Mouse (Mus musculus) midbrain, embryonic 15.5 days (tissue): ENCODE measurements around the gene Themis2. TPM values are rescaled to one million over a fixed set of nuclear protein-coding genes. Genes with fewer than 3 reads are reported as not detected.
A peak's percentile ranks its signal among the peaks of the same experiment; 100 is the strongest.
"Not testable (repeated sequence)": the region's sequence is repeated elsewhere in the genome, so short reads cannot be mapped to it uniquely, and the experiment has no call there.

Experiments used
- ATAC-seq: fragments of 200-750 bp; cut with Nextera tagmentation; replicated peaks from 2 replicates; pipeline ENCODE4 v1.8.0; 2017; ENCODE audit warnings: moderate TSS enrichment
- H3K27ac ChIP-seq: fragments of 300-500 bp; sonication (generic); 2 replicates; pipeline ENCODE4 v1.5.1; 2015; ENCODE audit warnings: mild to moderate bottlenecking, inconsistent platforms
- H3K27me3 ChIP-seq: fragments of 300-500 bp; sonication (generic); replicated peaks from 2 replicates; pipeline ENCODE4 v1.6.1; 2015; ENCODE audit warnings: inconsistent platforms
- H3K36me3 ChIP-seq: fragments of 300-500 bp; sonication (generic); replicated peaks from 2 replicates; pipeline ENCODE4 v1.6.1; 2015; ENCODE audit warnings: inconsistent platforms
- H3K4me1 ChIP-seq: fragments of 300-500 bp; sonication (generic); 2 replicates; pipeline ENCODE4 v1.6.1; 2015; ENCODE audit warnings: inconsistent platforms
- H3K4me2 ChIP-seq: fragments of 300-500 bp; sonication (generic); 2 replicates; pipeline ENCODE4 v1.6.1; 2015; ENCODE audit warnings: inconsistent platforms, mild to moderate bottlenecking, moderate library complexity
- H3K4me3 ChIP-seq: fragments of 300-500 bp; sonication (generic); 2 replicates; pipeline ENCODE4 v1.5.1; 2015; ENCODE audit warnings: mild to moderate bottlenecking, inconsistent platforms
- H3K9ac ChIP-seq: fragments of 300-500 bp; sonication (generic); 2 replicates; pipeline ENCODE4 v1.6.1; 2015; ENCODE audit warnings: mild to moderate bottlenecking, inconsistent platforms
- H3K9me3 ChIP-seq: fragments of 300-500 bp; sonication (generic); 2 replicates; pipeline ENCODE4 v1.6.1; 2016; ENCODE audit warnings: inconsistent platforms
- WGBS: fragments of 180-500 bp; shearing (Covaris S2); methylation state at CpG from one replicate; pipeline ENCODE4 v1.1.7; 2015; ENCODE audit warnings: mixed read lengths; 5-methylcytosine and 5-hydroxymethylcytosine counted together
- polyA plus RNA-seq: library from polyadenylated mRNA; unstranded; fragments of >200 nt; fragmentation: Nextera tagmentation; extraction: Ambion mirVana; gene quantifications from 2 replicates; pipeline ENCODE4 v1.2.1, GENCODE M21; 2015

Themis2 gene
- polyA plus RNA-seq, 1 experiment from 2014 or later = 0.62 TPM

GRCm38 (mm10) chr4:132743992-132744911 is 51.9 kb downstream of the Themis2 start:
- H3K27me3 ChIP-seq = no peaks in the 10 kb centered on the region
- no peaks in the 10 kb centered on the region for H3K36me3 ChIP-seq
- H3K27ac ChIP-seq = peak overlapping the region; percentile 68
- peak; percentile 42; the same call in 1 of the 2 replicates for ATAC-seq
- H3K9me3 ChIP-seq = no peaks in the 10 kb centered on the region
- 55% methylated on average over 11 of the region's 11 CpGs for WGBS
- no peak overlapping the region for H3K9ac ChIP-seq
- H3K4me1 ChIP-seq = peaks cover 15% of the 10 kb centered on the region
- no peak overlapping the region for H3K4me2 ChIP-seq
- no peak overlapping the region for H3K4me3 ChIP-seq

- Histone ChIP-seq H3K4me1 (peaks cover 15% of the 10 kb centered on the region), H3K4me3 (no peak overlapping the region), H3K36me3 (no peaks in the 10 kb centered on the region), H3K27ac (no peak overlapping the region), H3K27me3 (no peaks in the 10 kb centered on the region), H3K9me3 (no peaks in the 10 kb centered on the region), H3K4me2 (no peak overlapping the region), H3K9ac (no peak overlapping the region)
- no peak for ATAC-seq
- 91% methylated on average over 7 of the region's 7 CpGs for WGBS
Measured at GRCm38 (mm10) chr4:132741491-132741890, 54.7 kb downstream of the Themis2 start.

- 96% methylated on average over 9 of the region's 9 CpGs for WGBS
- H3K27ac ChIP-seq, H3K4me2 ChIP-seq, H3K27me3 ChIP-seq, H3K4me3 ChIP-seq, H3K9ac ChIP-seq, H3K36me3 ChIP-seq, H3K4me1 ChIP-seq, H3K9me3 ChIP-seq, ATAC-seq: not testable (repeated sequence)
Measured at GRCm38 (mm10) chr4:132737154-132737553, 59.0 kb downstream of the Themis2 start.

- H3K4me3 ChIP-seq = no peak overlapping the region
- H3K36me3 ChIP-seq = no peaks in the 10 kb centered on the region
- ATAC-seq = no peak
- no peaks in the 10 kb centered on the region for H3K27me3 ChIP-seq
- no peaks in the 10 kb centered on the region for H3K9me3 ChIP-seq
- H3K4me2 ChIP-seq = no peak overlapping the region
- WGBS = 77% methylated on average over 3 of the region's 3 CpGs
- no peak overlapping the region for H3K27ac ChIP-seq
- H3K9ac ChIP-seq = no peak overlapping the region
- H3K4me1 ChIP-seq = peaks cover 9% of the 10 kb centered on the region
Measured at GRCm38 (mm10) chr4:132735894-132736293, 60.3 kb downstream of the Themis2 start.

GRCm38 (mm10) chr4:132735389-132735788 is 60.8 kb downstream of the Themis2 start:
- Histone ChIP-seq H3K27me3 (no peaks in the 10 kb centered on the region), H3K4me1 (peaks cover 9% of the 10 kb centered on the region), H3K36me3 (no peaks in the 10 kb centered on the region), H3K4me3 (no peak overlapping the region), H3K4me2 (no peak overlapping the region), H3K27ac (no peak overlapping the region), H3K9ac (no peak overlapping the region), H3K9me3 (no peaks in the 10 kb centered on the region)
- WGBS = 66% methylated on average over 2 of the region's 2 CpGs
- no peak for ATAC-seq

- Histone ChIP-seq H3K4me3 (no peak overlapping the region), H3K9me3 (no peaks in the 10 kb centered on the region), H3K9ac (no peak overlapping the region), H3K4me2 (no peak overlapping the region), H3K4me1 (peaks cover 9% of the 10 kb centered on the region), H3K27ac (no peak overlapping the region), H3K36me3 (no peaks in the 10 kb centered on the region), H3K27me3 (no peaks in the 10 kb centered on the region)
- 95% methylated on average over 2 of the region's 2 CpGs for WGBS
- ATAC-seq = no peak
Measured at GRCm38 (mm10) chr4:132734766-132735165, 61.4 kb downstream of the Themis2 start.

- Histone ChIP-seq H3K9me3 (no peaks in the 10 kb centered on the region), H3K4me1 (peaks cover 9% of the 10 kb centered on the region), H3K36me3 (no peaks in the 10 kb centered on the region), H3K4me2 (no peak overlapping the region), H3K4me3 (no peak overlapping the region), H3K27me3 (no peaks in the 10 kb centered on the region), H3K27ac (no peak overlapping the region), H3K9ac (no peak overlapping the region)
- no peak for ATAC-seq
- 94% methylated on average over 25 of the region's 25 CpGs for WGBS
Measured at GRCm38 (mm10) chr4:132733071-132733770, 63.0 kb downstream of the Themis2 start.

GRCm38 (mm10) chr4:132732148-132732684 is 64.0 kb downstream of the Themis2 start, which contains the start of gene Xkr8:
Gene Xkr8, minus strand, starts transcription at chr4:132732546.
- Histone ChIP-seq H3K9me3 (no peaks in the 10 kb centered on the region), H3K4me2 (peak within 1 kb of the TSS; percentile 86), H3K27ac (peak within 1 kb of the TSS; percentile 45), H3K9ac (peak within 1 kb of the TSS; percentile 67), H3K4me1 (peaks cover 9% of the 10 kb centered on the region), H3K4me3 (peak within 1 kb of the TSS; percentile 59), H3K36me3 (0 out of 2 replicates have a peak, but pooled peaks cover 3% of the 10 kb centered on the region), H3K27me3 (no peaks in the 10 kb centered on the region)
- ATAC-seq = peak; percentile 98
- 4% methylated on average over 34 of the region's 34 CpGs for WGBS

Other genes starting within 250 kb of the Themis2 start
- gene Ptafr, start 232.3 kb downstream of the Themis2 start, polyA plus RNA-seq = 0.67 and 1.0 TPM in 2 replicates
- gene Eya3, start 157.4 kb downstream of the Themis2 start, polyA plus RNA-seq = 14.5 and 15.3 TPM in 2 replicates
- gene Xkr8, start 63.8 kb downstream of the Themis2 start, polyA plus RNA-seq = 4.0 and 5.4 TPM in 2 replicates
- 0.79 and 1.0 TPM in 2 replicates for gene Smpdl3b, start 39.1 kb downstream of the Themis2 start, polyA plus RNA-seq
- gene Rpa2, start 28.1 kb downstream of the Themis2 start, polyA plus RNA-seq = 32.9 and 34.5 TPM in 2 replicates
- gene Ppp1r8, start 46.8 kb upstream of the Themis2 start, polyA plus RNA-seq = 52.8 and 59.9 TPM in 2 replicates
- gene Stx12, start 88.1 kb upstream of the Themis2 start, polyA plus RNA-seq = 154 and 161 TPM in 2 replicates
- 44.6 and 45.6 TPM in 2 replicates for gene Fam76a, start 126.2 kb upstream of the Themis2 start, polyA plus RNA-seq
- gene Fgr, start 177.7 kb upstream of the Themis2 start, polyA plus RNA-seq = 0.06 and 0.27 TPM in 2 replicates
- gene Ahdc1, start 214.9 kb upstream of the Themis2 start, polyA plus RNA-seq = 13.5 and 14.4 TPM in 2 replicates